Mouse (Mus musculus) CD4-positive, CD25-positive, alpha-beta regulatory T cell, adult 4 months (primary cell): Measurements from ENCODE around the gene Kcnt1. TPM values are rescaled to one million over a fixed set of nuclear protein-coding genes. Genes with fewer than 3 reads are reported as not detected.
A peak's percentile ranks its signal among the peaks of the same experiment; 100 is the strongest.

Experiments
- ATAC-seq: one replicate; pipeline ENCODE4 v1.8.0; 2017
- polyA plus RNA-seq, 2 experiments: library from polyadenylated mRNA; unstranded; fragments of 100-300 nt; shearing (Covaris generic); gene quantifications; one replicate each; pipeline ENCODE4 v1.2.1; 2017

Gene Kcnt1
- polyA plus RNA-seq, 2 experiments from 2014 or later = 0.05 to 0.24 TPM

- ATAC-seq = no peak
Measured at GRCm38 (mm10) chr2:25878516-25878915, 15.0 kb downstream of the Kcnt1 start.

- ATAC-seq = no peak
Measured at GRCm38 (mm10) chr2:25879061-25879460, 15.5 kb downstream of the Kcnt1 start.

- no peak for ATAC-seq
Measured at GRCm38 (mm10) chr2:25882276-25882675, 18.7 kb downstream of the Kcnt1 start.

GRCm38 (mm10) chr2:25884756-25885155 lies 21.2 kb downstream of the Kcnt1 start:
- ATAC-seq = no peak

- ATAC-seq = no peak
Measured at GRCm38 (mm10) chr2:25887226-25887625, 23.7 kb downstream of the Kcnt1 start.

GRCm38 (mm10) chr2:25888144-25888543 lies 24.6 kb downstream of the Kcnt1 start:
- no peak for ATAC-seq

- ATAC-seq = no peak
Measured at GRCm38 (mm10) chr2:25892440-25892839, 28.9 kb downstream of the Kcnt1 start.

- no peak for ATAC-seq
Measured at GRCm38 (mm10) chr2:25898970-25899369, 35.4 kb downstream of the Kcnt1 start.

- ATAC-seq = no peak
Measured at GRCm38 (mm10) chr2:25909872-25910271, 46.3 kb downstream of the Kcnt1 start.

- ATAC-seq = peak; percentile 85
Measured at GRCm38 (mm10) chr2:25913247-25913646, 49.7 kb downstream of the Kcnt1 start.

- no peak for ATAC-seq
Measured at GRCm38 (mm10) chr2:25914201-25914600, 50.7 kb downstream of the Kcnt1 start.

- ATAC-seq = no peak
Measured at GRCm38 (mm10) chr2:25914821-25915220, 51.3 kb downstream of the Kcnt1 start.

GRCm38 (mm10) chr2:25918408-25918807 lies 54.9 kb downstream of the Kcnt1 start:
- no peak for ATAC-seq

GRCm38 (mm10) chr2:25919972-25920371 lies 56.4 kb downstream of the Kcnt1 start:
- no peak for ATAC-seq

- ATAC-seq = no peak
Measured at GRCm38 (mm10) chr2:25923799-25924198, 60.3 kb downstream of the Kcnt1 start.

GRCm38 (mm10) chr2:25924934-25925333 lies 61.4 kb downstream of the Kcnt1 start:
- ATAC-seq = no peak

GRCm38 (mm10) chr2:25927821-25928220 lies 64.3 kb downstream of the Kcnt1 start:
- no peak for ATAC-seq

GRCm38 (mm10) chr2:25931249-25931859 lies 67.8 kb downstream of the Kcnt1 start:
- peak; percentile 43 for ATAC-seq

- no peak for ATAC-seq
Measured at GRCm38 (mm10) chr2:25940503-25940902, 77.0 kb downstream of the Kcnt1 start.

- ATAC-seq = no peak
Measured at GRCm38 (mm10) chr2:25943822-25944221, 80.3 kb downstream of the Kcnt1 start.

GRCm38 (mm10) chr2:25947950-25948349 lies 84.4 kb downstream of the Kcnt1 start:
- ATAC-seq = no peak

GRCm38 (mm10) chr2:25949291-25949690 lies 85.8 kb downstream of the Kcnt1 start:
- ATAC-seq = no peak
